Mouse (Mus musculus): Measurements from ENCODE around the gene Tacr2. TPM values are rescaled to one million over a fixed set of nuclear protein-coding genes. Genes with fewer than 3 reads are reported as not detected.
A peak's percentile ranks its signal among the peaks of the same experiment; 100 is the strongest.

Tacr2 gene
- total and polyA plus RNA-seq, 3 experiments, result 0.06 TPM; not detected in 2

- TF ChIP-seq TBP (IDR thresholded peaks at IDR 0.05; ENCODE audit: low read depth, low read length) (no peak), ZKSCAN1 (IDR thresholded peaks at IDR 0.05; ENCODE audit: low read depth, low read length) (no peak), ZC3H11A (IDR thresholded peaks at IDR 0.05; ENCODE audit: low read depth, low read length) (no peak), MAFK (IDR thresholded peaks at IDR 0.05; ENCODE audit: borderline replicate concordance, low read depth, low read length) (no peak), POLR2A (IDR thresholded peaks at IDR 0.05; ENCODE audit: control insufficient read depth in 1 of 2, insufficient read depth in 1 of 2, low read depth in 1 of 2, low read length in 2 of 2, poor library complexity in 1 of 2) (no peak), RCOR1 (IDR thresholded peaks at IDR 0.05; ENCODE audit: low read depth, low read length) (no peak), KAT2A (conservative IDR thresholded peaks at IDR 0.05; ENCODE audit: low read depth, low read length) (no peak), UBTF (IDR thresholded peaks at IDR 0.05; ENCODE audit: borderline replicate concordance, insufficient read depth, low read depth, low read length) (no peak), MYC (IDR thresholded peaks at IDR 0.05; ENCODE audit: low read depth, low read length) (no peak), POLR2AphosphoS2 (IDR thresholded peaks at IDR 0.05; ENCODE audit: low read length) (no peak), JUND (IDR thresholded peaks at IDR 0.05; ENCODE audit: low read depth, low read length) (no peak), USF1 (IDR thresholded peaks at IDR 0.05; ENCODE audit: low read depth, low read length) (no peak), CTCF (IDR thresholded peaks at IDR 0.05 in 2 of 3, conservative IDR thresholded peaks at IDR 0.05 in 1 of 3; ENCODE audit: control insufficient read depth in 1 of 3, insufficient read depth in 1 of 3, low read depth in 2 of 3, low read length in 3 of 3, poor library complexity in 1 of 3, severe bottlenecking in 1 of 3) (no peak), ETS1 (IDR thresholded peaks at IDR 0.05; ENCODE audit: low read depth, low read length) (no peak), SMC3 (IDR thresholded peaks at IDR 0.05; ENCODE audit: low read depth, low read length) (no peak), NRF1 (IDR thresholded peaks at IDR 0.05; ENCODE audit: insufficient read depth, low read depth, low read length, poor library complexity, severe bottlenecking) (no peak), GATA1 (IDR thresholded peaks at IDR 0.05; ENCODE audit: low read depth, low read length) (no peak), GABPA (IDR thresholded peaks at IDR 0.05; ENCODE audit: low read depth, low read length) (no peak), BHLHE40 (IDR thresholded peaks at IDR 0.05; ENCODE audit: borderline replicate concordance, low read depth, low read length) (no peak)
- Histone ChIP-seq H3K27me3 (ENCODE audit: control insufficient read depth in 1 of 2, insufficient read depth in 2 of 2, low read length in 2 of 2) (no peaks in the 10 kb centered on the region), H3K27ac (ENCODE audit: control insufficient read depth, low read depth, low read length) (peak overlapping the region; percentile 85), H3K9ac (ENCODE audit: control insufficient read depth, low read depth, low read length, poor library complexity, severe bottlenecking) (peak overlapping the region; percentile 51), H3K36me3 (ENCODE audit: control insufficient read depth in 1 of 2, insufficient read depth in 2 of 2, low read length in 2 of 2) (peaks cover 49 to 64% of the 10 kb centered on the region in 2 experiments), H3K79me2 (ENCODE audit: control insufficient read depth, insufficient read depth, low read length, poor library complexity) (peaks cover 55% of the 10 kb centered on the region), H3K4me1 (ENCODE audit: control insufficient read depth in 1 of 2, insufficient read depth in 2 of 2, low read length in 2 of 2) (peaks cover 35 to 66% of the 10 kb centered on the region in 2 experiments), H3K9me3 (replicated peaks; ENCODE audit: insufficient read depth, low read length) (no peaks in the 10 kb centered on the region), H3K4me3 (ENCODE audit: control insufficient read depth in 1 of 2, insufficient read depth in 1 of 2, low read depth in 2 of 2, low read length in 2 of 2) (0 out of 4 replicates have a peak overlapping the region, but pooled peaks of 1 of the 2 experiments have one; percentile 10)
- DNase-seq (ENCODE audit: low read depth, low spot score), result no peak
These were observed 61.7 kb downstream of the Tacr2 start for GRCm38 (mm10) chr10:62313885-62314424.

Other genes with a start within 250 kb of the Tacr2 start
- not detected in 2 replicates for gene Neurog3, start 119.3 kb upstream of the Tacr2 start, total RNA-seq (2012; rRNA removed)
- not detected for gene Neurog3, start 119.3 kb upstream of the Tacr2 start, polyA plus RNA-seq (2012; ENCODE audit: insufficient read depth in 1 of 2, insufficient read length in 2 of 2, low read depth in 1 of 2, low replicate concordance in 2 of 2, missing spikeins in 1 of 2)
- 13.8 and 19.0 TPM in 2 replicates for gene Fam241b, start 108.5 kb upstream of the Tacr2 start, total RNA-seq (2012; rRNA removed)
- gene Fam241b, start 108.5 kb upstream of the Tacr2 start, polyA plus RNA-seq (2012; ENCODE audit: insufficient read depth in 1 of 2, insufficient read length in 2 of 2, low read depth in 1 of 2, low replicate concordance in 2 of 2, missing spikeins in 1 of 2), result 10 to 100 TPM in 1 of 2 experiments, not detected in 1; 11.2 TPM
- 0.23 and 0.52 TPM in 2 replicates for gene Tspan15, start 21.2 kb upstream of the Tacr2 start, total RNA-seq (2012; rRNA removed)
- gene Tspan15, start 21.2 kb upstream of the Tacr2 start, polyA plus RNA-seq (2012; ENCODE audit: insufficient read depth in 1 of 2, insufficient read length in 2 of 2, low read depth in 1 of 2, low replicate concordance in 2 of 2, missing spikeins in 1 of 2), result 1 to 10 TPM in 1 of 2 experiments, not detected in 1; 2.2 TPM
- gene Hk1, start 127.5 kb downstream of the Tacr2 start, total RNA-seq (2012; rRNA removed), result 441 and 515 TPM in 2 replicates
- 100 to 1,000 TPM; 192 to 740 TPM for gene Hk1, start 127.5 kb downstream of the Tacr2 start, polyA plus RNA-seq (2012; ENCODE audit: insufficient read depth in 1 of 2, insufficient read length in 2 of 2, low read depth in 1 of 2, low replicate concordance in 2 of 2, missing spikeins in 1 of 2)
- gene Hkdc1, start 170.1 kb downstream of the Tacr2 start, total RNA-seq (2012; rRNA removed), result 0.42 and 0.69 TPM in 2 replicates
- under 1 TPM in 1 of 2 experiments, not detected in 1; 0.38 TPM for gene Hkdc1, start 170.1 kb downstream of the Tacr2 start, polyA plus RNA-seq (2012; ENCODE audit: insufficient read depth in 1 of 2, insufficient read length in 2 of 2, low read depth in 1 of 2, low replicate concordance in 2 of 2, missing spikeins in 1 of 2)
- 0.36 and 0.58 TPM in 2 replicates for gene 4930507D05Rik, start 197.1 kb downstream of the Tacr2 start, total RNA-seq (2012; rRNA removed)
- gene 4930507D05Rik, start 197.1 kb downstream of the Tacr2 start, polyA plus RNA-seq (2012; ENCODE audit: insufficient read depth in 1 of 2, insufficient read length in 2 of 2, low read depth in 1 of 2, low replicate concordance in 2 of 2, missing spikeins in 1 of 2), result under 1 TPM in 1 of 2 experiments, not detected in 1; 0.33 TPM
- 42.3 and 51.8 TPM in 2 replicates for gene Supv3l1, start 197.3 kb downstream of the Tacr2 start, total RNA-seq (2012; rRNA removed)
- gene Supv3l1, start 197.3 kb downstream of the Tacr2 start, polyA plus RNA-seq (2012; ENCODE audit: insufficient read depth in 1 of 2, insufficient read length in 2 of 2, low read depth in 1 of 2, low replicate concordance in 2 of 2, missing spikeins in 1 of 2), result 10 to 100 TPM in 1 of 2 experiments, not detected in 1; 72.0 TPM
- gene Vps26a, start 234.4 kb downstream of the Tacr2 start, total RNA-seq (2012; rRNA removed), result 34.2 and 43.6 TPM in 2 replicates
- gene Vps26a, start 234.4 kb downstream of the Tacr2 start, polyA plus RNA-seq (2012; ENCODE audit: insufficient read depth in 1 of 2, insufficient read length in 2 of 2, low read depth in 1 of 2, low replicate concordance in 2 of 2, missing spikeins in 1 of 2), result 10 to 100 TPM in 1 of 2 experiments, not detected in 1; 64.1 TPM

Measured in MEL (cell line).